Mouse (Mus musculus) C2C12 (cell line): ENCODE results near the gene Coro2b. TPM values are rescaled to one million over a fixed set of nuclear protein-coding genes. Genes with fewer than 3 reads are reported as not detected.

Experiments used
- H3K27me3 ChIP-seq: one replicate; pipeline ENCODE4 v1.6.1; 2011; ENCODE audit not compliant: control insufficient read depth, insufficient read depth, insufficient read length
- H3K36me3 ChIP-seq: one replicate; pipeline ENCODE4 v1.6.1; 2011; ENCODE audit not compliant: control insufficient read depth, insufficient read depth
- H3K4me3 ChIP-seq: one replicate; pipeline ENCODE4 v1.5.1; 2011; ENCODE audit warnings: mild to moderate bottlenecking, control low read depth; ENCODE audit not compliant: poor library complexity, insufficient read depth, severe bottlenecking
- H3K79me2 ChIP-seq: one replicate; pipeline ENCODE4 v1.6.1; 2011; ENCODE audit not compliant: control insufficient read depth, insufficient read depth
- H3K79me3 ChIP-seq: one replicate; pipeline ENCODE4 v1.6.1; 2011; ENCODE audit warnings: low read depth, control low read depth
- H3ac ChIP-seq: one replicate; pipeline ENCODE3; 2011; ENCODE audit warnings: low read depth; ENCODE audit not compliant: control insufficient read depth, insufficient read length
- CEBPB ChIP-seq: IDR thresholded peaks from one replicate; pipeline ENCODE4 v1.6.1; 2011; ENCODE audit warnings: low read depth, mild to moderate bottlenecking, control low read depth, moderate library complexity
- CTCF ChIP-seq: IDR thresholded peaks from one replicate; pipeline ENCODE4 v1.5.1; 2011; ENCODE audit not compliant: control insufficient read depth, insufficient read depth, insufficient read length
- FOSL1 ChIP-seq: IDR thresholded peaks from one replicate; pipeline ENCODE4 v1.8.0; 2011; ENCODE audit warnings: mild to moderate bottlenecking, low read length; ENCODE audit not compliant: poor library complexity, insufficient read depth, severe bottlenecking
- MAX ChIP-seq: IDR thresholded peaks from one replicate; pipeline ENCODE4 v1.6.1; 2011; ENCODE audit warnings: mild to moderate bottlenecking, control low read depth
- MYOD1 ChIP-seq: IDR thresholded peaks from one replicate; pipeline ENCODE4 v1.6.1; 2011; ENCODE audit warnings: low read depth; ENCODE audit not compliant: control insufficient read depth, insufficient read length
- MYOG ChIP-seq: IDR thresholded peaks from one replicate; pipeline ENCODE4 v1.6.1; 2011; ENCODE audit not compliant: control insufficient read depth, insufficient read length; ENCODE audit errors: extremely low read depth
- USF1 ChIP-seq: IDR thresholded peaks from one replicate; pipeline ENCODE4 v1.6.1; 2011; ENCODE audit warnings: low read depth, mild to moderate bottlenecking, control low read depth, moderate library complexity
- polyA plus RNA-seq: library from polyadenylated mRNA; unstranded; fragments of >200 nt; fragmentation: generic; extraction: Trizol; gene quantifications from one replicate; pipeline ENCODE4 v1.2.1, GENCODE M21; 2012; ENCODE audit warnings: missing spikeins

Gene Coro2b
- polyA plus RNA-seq, 1 experiment = 9.9 TPM

DNA sequence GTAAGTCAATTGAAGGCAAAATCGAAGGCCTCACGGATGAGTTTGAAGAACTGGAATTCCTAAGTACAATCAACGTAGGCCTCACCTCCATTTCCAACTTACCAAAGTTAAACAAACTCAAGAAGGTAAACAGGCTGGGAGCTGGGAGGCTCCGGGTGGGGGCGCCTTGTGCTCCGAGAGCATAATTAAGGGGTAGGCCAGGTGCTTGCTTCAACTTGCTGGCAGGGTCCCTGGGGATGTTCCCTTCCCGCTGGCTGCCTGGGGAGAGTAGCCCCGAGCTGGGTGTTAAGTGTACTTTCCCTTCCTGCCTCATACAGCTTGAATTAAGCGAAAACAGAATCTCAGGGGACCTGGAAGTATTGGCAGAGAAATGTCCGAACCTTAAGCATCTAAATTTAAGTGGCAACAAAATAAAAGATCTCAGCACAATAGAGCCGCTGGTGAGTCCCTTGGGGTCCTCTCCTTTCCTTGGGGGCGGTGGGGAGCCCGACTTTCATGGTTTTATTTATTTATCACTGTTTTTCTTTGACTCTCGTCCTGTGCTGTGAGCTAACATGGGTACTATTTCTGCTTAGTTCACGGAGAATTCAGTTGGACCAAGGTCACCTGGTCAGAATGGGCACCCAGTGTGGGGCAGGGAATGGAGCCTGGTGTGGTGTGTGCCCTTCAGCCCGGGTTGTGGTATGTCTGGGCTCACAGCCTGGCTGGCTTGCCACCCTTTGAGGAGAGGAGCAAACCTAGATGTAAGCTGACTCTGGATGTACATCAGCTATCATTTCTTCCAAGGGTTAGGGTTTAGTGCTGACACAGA is 164.9 kb downstream of the Coro2b start:
- Histone ChIP-seq H3K4me3 (no peak overlapping the region), H3ac (no peak overlapping the region), H3K79me2 (peaks cover 47% of the 10 kb centered on the region), H3K27me3 (no peaks in the 10 kb centered on the region), H3K36me3 (peaks cover 32% of the 10 kb centered on the region), H3K79me3 (peaks cover 20% of the 10 kb centered on the region)
- TF ChIP-seq MYOG (no peak), MYOD1 (no peak), MAX (no peak), CEBPB (no peak)

- Histone ChIP-seq H3K27me3 (no peaks in the 10 kb centered on the region), H3K79me2 (peaks cover 59% of the 10 kb centered on the region), H3K79me3 (peaks cover 30% of the 10 kb centered on the region), H3K36me3 (peaks cover 21% of the 10 kb centered on the region), H3K4me3 (no peak overlapping the region), H3ac (no peak overlapping the region)
- TF ChIP-seq CTCF (no peak), USF1 (no peak), MYOG (no peak), FOSL1 (no peak), MAX (no peak)
These were observed 166.1 kb downstream of the Coro2b start for GRCm38 (mm10) chr9:62370648-62371280.

DNA sequence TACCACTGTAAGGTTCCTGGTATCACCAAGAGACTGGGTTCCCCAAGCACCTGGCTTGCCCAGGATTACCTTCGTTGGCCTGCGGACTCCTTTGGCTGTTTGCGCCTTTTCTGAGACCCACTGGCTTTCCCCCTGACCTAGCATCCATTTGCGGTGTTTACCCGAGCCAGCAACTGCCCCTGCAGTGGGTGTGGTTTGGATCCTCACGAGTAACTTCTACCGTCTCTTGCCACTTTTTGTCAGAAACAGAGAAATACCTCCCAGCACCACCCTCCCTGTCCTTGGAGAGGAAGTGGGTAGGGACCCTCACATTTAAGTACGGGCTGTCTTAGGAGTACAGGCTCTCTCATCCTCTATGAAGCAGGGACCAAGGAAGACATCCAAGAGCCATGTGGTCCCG is 166.7 kb downstream of the Coro2b start:
- Histone ChIP-seq H3K36me3 (peaks cover 15% of the 10 kb centered on the region), H3K4me3 (no peak overlapping the region), H3K79me3 (peaks cover 35% of the 10 kb centered on the region), H3K79me2 (peaks cover 65% of the 10 kb centered on the region), H3ac (no peak overlapping the region), H3K27me3 (no peaks in the 10 kb centered on the region)
- no peak for TF ChIP-seq USF1
- no peak for TF ChIP-seq FOSL1
- TF ChIP-seq MYOD1 = no peak
- no peak for TF ChIP-seq MAX
- TF ChIP-seq CEBPB = no peak
- TF ChIP-seq MYOG = no peak
- TF ChIP-seq CTCF = no peak

Other genes starting within 250 kb of the Coro2b start
- gene Anp32a, start 195.8 kb downstream of the Coro2b start, polyA plus RNA-seq = 100.0 TPM
- 0.14 TPM for gene Itga11, start 140.8 kb upstream of the Coro2b start, polyA plus RNA-seq